Mouse (Mus musculus) granulocyte monocyte progenitor cell, adult 5-6 weeks (primary cell): ENCODE measurements around the gene Lat. TPM values are rescaled to one million over a fixed set of nuclear protein-coding genes. Genes with fewer than 3 reads are reported as not detected.
A peak's percentile ranks its signal among the peaks of the same experiment; 100 is the strongest.
"Not testable (repeated sequence)": the region's sequence is repeated elsewhere in the genome, so short reads cannot be mapped to it uniquely, and the experiment has no call there.

Source experiments
- ATAC-seq: replicated peaks from 2 replicates; pipeline ENCODE4 v1.8.0; 2016; ENCODE audit warnings: mild to moderate bottlenecking, moderate TSS enrichment, inconsistent platforms; ENCODE audit not compliant: poor library complexity, severe bottlenecking
- total RNA-seq, 2 experiments: library from RNA; stranded (forward) in 1 of 2; stranded (reverse) in 1 of 2; fragments of 200-712, 200-1000 nt in 1 of 2; fragments of >200 nt in 1 of 2; fragmentation: Nextera tagmentation in 1 of 2; gene quantifications; 2 replicates each; pipeline ENCODE4 v1.2.3; 2014 to 2017

Gene Lat
- total RNA-seq, 2 experiments from 2014 or later = 0.72 to 2.4 TPM

GRCm38 (mm10) chr7:126339521-126339971 is 29.8 kb downstream of the Lat start:
- no peak for ATAC-seq

- ATAC-seq = no peak
Observed at GRCm38 (mm10) chr7:126338906-126339305, 30.5 kb downstream of the Lat start.

GRCm38 (mm10) chr7:126335556-126335955 is 33.8 kb downstream of the Lat start:
- no peak for ATAC-seq

- no peak for ATAC-seq
Observed at GRCm38 (mm10) chr7:126332691-126333090, 36.7 kb downstream of the Lat start.

- no peak for ATAC-seq
Observed at GRCm38 (mm10) chr7:126330693-126331092, 38.7 kb downstream of the Lat start.

- ATAC-seq = no peak
Observed at GRCm38 (mm10) chr7:126329907-126330645, 39.3 kb downstream of the Lat start.

GRCm38 (mm10) chr7:126328848-126329247 is 40.5 kb downstream of the Lat start:
- not testable (repeated sequence) for ATAC-seq

GRCm38 (mm10) chr7:126325576-126326273 is 43.6 kb downstream of the Lat start:
- not testable (repeated sequence) for ATAC-seq

GRCm38 (mm10) chr7:126324791-126325190 is 44.6 kb downstream of the Lat start:
- no peak for ATAC-seq

- ATAC-seq = peak; percentile 89
Observed at GRCm38 (mm10) chr7:126323729-126324128, 45.6 kb downstream of the Lat start.

- peak; percentile 65 for ATAC-seq
Observed at GRCm38 (mm10) chr7:126314273-126314672, 55.1 kb downstream of the Lat start.

Other genes starting within 250 kb of the Lat start
- 143 and 157 TPM in 2 replicates for gene Xpo6, start 169.1 kb downstream of the Lat start, total RNA-seq (2014; fragmentation: Nextera tagmentation)
- 30.7 and 47.1 TPM in 2 replicates for gene Xpo6, start 169.1 kb downstream of the Lat start, total RNA-seq (2017)
- 1.2 and 1.3 TPM in 2 replicates for gene Sbk1, start 97.0 kb downstream of the Lat start, total RNA-seq (2014; fragmentation: Nextera tagmentation)
- 0.69 and 1.2 TPM in 2 replicates for gene Sbk1, start 97.0 kb downstream of the Lat start, total RNA-seq (2017)
- 9.2 and 24.8 TPM in 2 replicates for gene Spns1, start 7.9 kb upstream of the Lat start, total RNA-seq (2014; fragmentation: Nextera tagmentation)
- gene Spns1, start 7.9 kb upstream of the Lat start, total RNA-seq (2017) = 11.5 and 14.7 TPM in 2 replicates
- gene Nfatc2ip, start 27.2 kb upstream of the Lat start, total RNA-seq (2014; fragmentation: Nextera tagmentation) = 11.7 and 14.8 TPM in 2 replicates
- 14.6 and 15.9 TPM in 2 replicates for gene Nfatc2ip, start 27.2 kb upstream of the Lat start, total RNA-seq (2017)
- not detected in 2 replicates for gene Cd19, start 45.3 kb upstream of the Lat start, total RNA-seq (2014; fragmentation: Nextera tagmentation)
- gene Cd19, start 45.3 kb upstream of the Lat start, total RNA-seq (2017) = 0.09 TPM in 1 of 2 replicates, not detected in the other
- 11.3 and 16.2 TPM in 2 replicates for gene Rabep2, start 59.2 kb upstream of the Lat start, total RNA-seq (2014; fragmentation: Nextera tagmentation)
- gene Rabep2, start 59.2 kb upstream of the Lat start, total RNA-seq (2017) = 12.3 and 16.9 TPM in 2 replicates
- 0.62 TPM in 1 of 2 replicates, not detected in the other for gene Atp2a1, start 93.5 kb upstream of the Lat start, total RNA-seq (2014; fragmentation: Nextera tagmentation)
- gene Atp2a1, start 93.5 kb upstream of the Lat start, total RNA-seq (2017) = not detected in 2 replicates
- gene Sh2b1, start 105.9 kb upstream of the Lat start, total RNA-seq (2014; fragmentation: Nextera tagmentation) = 35.9 and 58.3 TPM in 2 replicates
- gene Sh2b1, start 105.9 kb upstream of the Lat start, total RNA-seq (2017) = 15.6 and 17.3 TPM in 2 replicates
- gene Tufm, start 117.8 kb upstream of the Lat start, total RNA-seq (2014; fragmentation: Nextera tagmentation) = 85.3 and 101 TPM in 2 replicates
- 75.5 and 86.7 TPM in 2 replicates for gene Tufm, start 117.8 kb upstream of the Lat start, total RNA-seq (2017)
- 102 and 130 TPM in 2 replicates for gene Atxn2l, start 133.9 kb upstream of the Lat start, total RNA-seq (2014; fragmentation: Nextera tagmentation)
- 27.4 and 28.9 TPM in 2 replicates for gene Atxn2l, start 133.9 kb upstream of the Lat start, total RNA-seq (2017)
- gene Eif3c, start 196.8 kb upstream of the Lat start, total RNA-seq (2014; fragmentation: Nextera tagmentation) = 188 and 206 TPM in 2 replicates
- 229 and 239 TPM in 2 replicates for gene Eif3c, start 196.8 kb upstream of the Lat start, total RNA-seq (2017)
- gene Apobr, start 215.4 kb upstream of the Lat start, total RNA-seq (2014; fragmentation: Nextera tagmentation) = 2.1 and 3.9 TPM in 2 replicates
- gene Apobr, start 215.4 kb upstream of the Lat start, total RNA-seq (2017) = 4.2 and 6.2 TPM in 2 replicates
- 37.7 and 61.7 TPM in 2 replicates for gene Cln3, start 216.2 kb upstream of the Lat start, total RNA-seq (2014; fragmentation: Nextera tagmentation)
- 9.6 and 16.3 TPM in 2 replicates for gene Cln3, start 216.2 kb upstream of the Lat start, total RNA-seq (2017)
- 1.3 TPM in 1 of 2 replicates, not detected in the other for gene Il27, start 225.4 kb upstream of the Lat start, total RNA-seq (2014; fragmentation: Nextera tagmentation)
- gene Il27, start 225.4 kb upstream of the Lat start, total RNA-seq (2017) = 1.2 TPM in 1 of 2 replicates, not detected in the other